10 mouse cellular contexts compared by ENCODE assay signal in genomic region chr7:98119961-98120232, GRCm38 (mm10). TPM values are rescaled to one million over a fixed set of nuclear protein-coding genes. Genes with fewer than 3 reads are reported as not detected.
DNase-seq lines count a peak whose midpoint lies in the region; ATAC-seq and TF ChIP-seq lines count a peak whose summit lies in the region.
"Had no signal": no experiment of that assay in that cellular context is flagged by ENCODE, and none has a peak within 500 bp of the region (broad histone marks: within the 10 kb centered on the region; RNA-seq: fewer than 3 reads in every experiment).

No protein-coding gene starts in this region.

- no peak for DNase-seq in kidney, adult 9 months
- no peak for DNase-seq in midbrain, postnatal 0 days (ENCODE audit: low spot score)
- no peak for DNase-seq in adrenal gland, adult (ENCODE audit: inconsistent age in 2 of 2, low spot score in 1 of 2)
- DNase-seq in gastrocnemius, postnatal 4 days (ENCODE audit: low spot score in 2 of 2): no peak

- no peak overlapping the region for H3K9ac ChIP-seq in kidney, embryonic 15.5 days
- H3K9ac ChIP-seq in forebrain, embryonic 12.5 days: no peak overlapping the region
- H3K9ac ChIP-seq in intestine, embryonic 16.5 days (ENCODE audit: low read depth, low read length): peak overlapping the region; percentile 58; the same call in 1 of the 2 replicates
- no peak overlapping the region for H3K9ac ChIP-seq in midbrain, postnatal 0 days (replicated peaks; ENCODE audit: low read length, poor library complexity, severe bottlenecking)

- peak; percentile 10; the same call in 1 of the 2 replicates for ATAC-seq in kidney, embryonic 15.5 days (replicated peaks; ENCODE audit: low FRiP score)
- 0 out of 2 replicates have a peak, but pooled peaks have one; percentile 27 for ATAC-seq in forebrain, embryonic 12.5 days (ENCODE audit: low FRiP score)
- ATAC-seq in intestine, embryonic 16.5 days: peak; percentile 32
- peak; percentile 42; the same call in 1 of the 2 replicates for ATAC-seq in midbrain, postnatal 0 days (ENCODE audit: low FRiP score)
- no peak for ATAC-seq in frontal cortex, adult (ENCODE audit: low TSS enrichment)

- no peak for TF ChIP-seq CTCF in midbrain, postnatal 0 days (IDR thresholded peaks at IDR 0.05)

- peaks cover 24% of the 10 kb centered on the region for H3K4me1 ChIP-seq in kidney, embryonic 15.5 days
- H3K4me1 ChIP-seq in forebrain, embryonic 12.5 days: 0 out of 2 replicates have a peak, but pooled peaks cover 10% of the 10 kb centered on the region
- H3K4me1 ChIP-seq in intestine, embryonic 16.5 days (ENCODE audit: control insufficient read depth, insufficient read depth, low read length): peaks cover 18% of the 10 kb centered on the region
- H3K4me1 ChIP-seq in midbrain, postnatal 0 days (ENCODE audit: insufficient read depth, low read length): no peaks in the 10 kb centered on the region

- WGBS in kidney, embryonic 15.5 days: 73% methylated on average over 2 of the region's 2 CpGs
- WGBS in forebrain, embryonic 12.5 days: 89% methylated on average over 2 of the region's 2 CpGs
- 79% methylated on average over 2 of the region's 2 CpGs for WGBS in intestine, embryonic 16.5 days
- WGBS in midbrain, postnatal 0 days: 91% methylated on average over 2 of the region's 2 CpGs

- 0 out of 2 replicates have a peak, but pooled peaks cover 5% of the 10 kb centered on the region for H3K36me3 ChIP-seq in kidney, embryonic 15.5 days
- H3K36me3 ChIP-seq in forebrain, embryonic 12.5 days (replicated peaks): no peaks in the 10 kb centered on the region
- H3K36me3 ChIP-seq in intestine, embryonic 16.5 days (ENCODE audit: control insufficient read depth, insufficient read depth, low read length): no peaks in the 10 kb centered on the region
- H3K36me3 ChIP-seq in midbrain, postnatal 0 days (ENCODE audit: insufficient read depth, low read length): peaks cover 12% of the 10 kb centered on the region

- H3K4me3 ChIP-seq in kidney, embryonic 15.5 days (replicated peaks): no peak overlapping the region
- H3K4me3 ChIP-seq in forebrain, embryonic 12.5 days (replicated peaks): no peak overlapping the region
- no peak overlapping the region for H3K4me3 ChIP-seq in intestine, embryonic 16.5 days (ENCODE audit: low read length)
- H3K4me3 ChIP-seq in midbrain, postnatal 0 days (ENCODE audit: low read depth, low read length): no peak overlapping the region

- peak overlapping the region; percentile 4; the same call in 1 of the 2 replicates for H3K27ac ChIP-seq in kidney, embryonic 15.5 days
- no peak overlapping the region for H3K27ac ChIP-seq in forebrain, embryonic 12.5 days
- peak overlapping the region; percentile 79 for H3K27ac ChIP-seq in intestine, embryonic 16.5 days (ENCODE audit: low read length)
- no peak overlapping the region for H3K27ac ChIP-seq in midbrain, postnatal 0 days (ENCODE audit: low read depth, low read length)
- H3K27ac ChIP-seq: left cerebral cortex, adult 2 months had no signal

- no peaks in the 10 kb centered on the region for H3K9me3 ChIP-seq in kidney, embryonic 15.5 days (replicated peaks)
- no peaks in the 10 kb centered on the region for H3K9me3 ChIP-seq in forebrain, embryonic 12.5 days
- no peaks in the 10 kb centered on the region for H3K9me3 ChIP-seq in intestine, embryonic 16.5 days (ENCODE audit: control insufficient read depth, low read length)
- no peaks in the 10 kb centered on the region for H3K9me3 ChIP-seq in midbrain, postnatal 0 days (ENCODE audit: low read length)

- H3K4me2 ChIP-seq in kidney, embryonic 15.5 days: peak overlapping the region; percentile 58; the same call in 1 of the 2 replicates
- H3K4me2 ChIP-seq in forebrain, embryonic 12.5 days: peak overlapping the region; percentile 53; the same call in 1 of the 2 replicates
- peak overlapping the region; percentile 57 for H3K4me2 ChIP-seq in intestine, embryonic 16.5 days (ENCODE audit: low read depth, low read length)
- no peak overlapping the region for H3K4me2 ChIP-seq in midbrain, postnatal 0 days (ENCODE audit: low read depth, low read length, poor library complexity, severe bottlenecking)

- no peaks in the 10 kb centered on the region for H3K27me3 ChIP-seq in kidney, embryonic 15.5 days
- H3K27me3 ChIP-seq in forebrain, embryonic 12.5 days: peaks cover 13% of the 10 kb centered on the region; the same call in 1 of the 2 replicates
- no peaks in the 10 kb centered on the region for H3K27me3 ChIP-seq in intestine, embryonic 16.5 days (replicated peaks; ENCODE audit: control insufficient read depth, insufficient read depth, low read length)
- H3K27me3 ChIP-seq in midbrain, postnatal 0 days (ENCODE audit: insufficient read depth, low read length): no peaks in the 10 kb centered on the region

RNA-seq across cellular contexts. Expression of gene Myo7a, which starts 0.6 kb away (rescaled TPM):
- 14.4 and 15.4 TPM in 2 replicates for polyA plus RNA-seq in kidney, embryonic 15.5 days (2015; fragmentation: Nextera tagmentation; extraction: Ambion mirVana)
- polyA plus RNA-seq in forebrain, embryonic 12.5 days (2016; fragmentation: Nextera tagmentation; extraction: Ambion mirVana): 18.9 and 19.4 TPM in 2 replicates
- polyA plus RNA-seq in intestine, embryonic 16.5 days (2015; fragmentation: Nextera tagmentation; extraction: Ambion mirVana): 24.0 and 35.6 TPM in 2 replicates
- total RNA-seq in midbrain, postnatal 0 days (2014; rRNA removed): 66.0 and 74.3 TPM in 2 replicates
- polyA plus RNA-seq in midbrain, postnatal 0 days (2015; fragmentation: Nextera tagmentation; extraction: Ambion mirVana): 11.1 and 14.6 TPM in 2 replicates
- total RNA-seq in gastrocnemius, postnatal 4 days (2021): 1 to 10 TPM; 7.0 to 7.1 TPM

RNA-seq across cellular contexts. Expression of gene Omp, which starts 25.4 kb away (rescaled TPM):
- polyA plus RNA-seq in kidney, embryonic 15.5 days (2015; fragmentation: Nextera tagmentation; extraction: Ambion mirVana): 0.39 and 0.60 TPM in 2 replicates
- polyA plus RNA-seq in forebrain, embryonic 12.5 days (2016; fragmentation: Nextera tagmentation; extraction: Ambion mirVana): 0.45 and 0.74 TPM in 2 replicates
- 0.37 TPM in 2 replicates for polyA plus RNA-seq in intestine, embryonic 16.5 days (2015; fragmentation: Nextera tagmentation; extraction: Ambion mirVana)
- 0.55 and 0.57 TPM in 2 replicates for total RNA-seq in midbrain, postnatal 0 days (2014; rRNA removed)
- 0.22 and 0.46 TPM in 2 replicates for polyA plus RNA-seq in midbrain, postnatal 0 days (2015; fragmentation: Nextera tagmentation; extraction: Ambion mirVana)
- under 1 TPM; 0.32 to 0.36 TPM for total RNA-seq in gastrocnemius, postnatal 4 days (2021)
- total RNA-seq: gastrocnemius, adult 8-10 months had no signal

RNA-seq across cellular contexts. Expression of gene Capn5, which starts 58.2 kb away (rescaled TPM):
- polyA plus RNA-seq in kidney, embryonic 15.5 days (2015; fragmentation: Nextera tagmentation; extraction: Ambion mirVana): 12.7 and 14.1 TPM in 2 replicates
- polyA plus RNA-seq in forebrain, embryonic 12.5 days (2016; fragmentation: Nextera tagmentation; extraction: Ambion mirVana): 8.3 and 9.3 TPM in 2 replicates
- 10.2 and 10.9 TPM in 2 replicates for polyA plus RNA-seq in intestine, embryonic 16.5 days (2015; fragmentation: Nextera tagmentation; extraction: Ambion mirVana)
- 40.0 and 51.9 TPM in 2 replicates for total RNA-seq in midbrain, postnatal 0 days (2014; rRNA removed)
- 20.7 and 20.9 TPM in 2 replicates for polyA plus RNA-seq in midbrain, postnatal 0 days (2015; fragmentation: Nextera tagmentation; extraction: Ambion mirVana)
- total RNA-seq in gastrocnemius, postnatal 4 days (2021): 1 to 10 TPM; 6.8 to 8.6 TPM

Comparison
In these comparisons a context has a peak if more than half of its experiments do, and no peak if none do; other contexts are left out.
1. H3K27ac ChIP-seq: peak in kidney, embryonic 15.5 days (single experiment) and intestine, embryonic 16.5 days (single experiment); none in forebrain, embryonic 12.5 days (single experiment) and midbrain, postnatal 0 days (single experiment).